17 mouse cellular contexts compared by ENCODE assay signal in genomic region chr3:95286011-95286410, GRCm38 (mm10). TPM values are rescaled to one million over a fixed set of nuclear protein-coding genes. Genes with fewer than 3 reads are reported as not detected.
A peak's percentile ranks its signal among the peaks of the same experiment; 100 is the strongest.
DNase-seq lines count a peak whose midpoint lies in the region; ATAC-seq and TF ChIP-seq lines count a peak whose summit lies in the region.
"Had no signal": no experiment of that assay in that cellular context is flagged by ENCODE, and none has a peak within 500 bp of the region (broad histone marks: within the 10 kb centered on the region; RNA-seq: fewer than 3 reads in every experiment).

No protein-coding gene starts in this region.

- WGBS in heart, adult 2 months = 71% methylated on average over 5 of the region's 5 CpGs
- 79% methylated on average over 5 of the region's 5 CpGs for WGBS in midbrain, embryonic 11.5 days
- WGBS in midbrain, embryonic 16.5 days = 70% methylated on average over 5 of the region's 5 CpGs
- WGBS in kidney, embryonic 16.5 days = 47% methylated on average over 5 of the region's 5 CpGs

- no peaks in the 10 kb centered on the region for H3K79me2 ChIP-seq in heart, adult 2 months (replicated peaks; ENCODE audit: control insufficient read depth, insufficient read depth, low read length)

- DNase-seq in heart, adult 2 months = no peak
- DNase-seq in heart, postnatal 36 days = no peak
- DNase-seq in midbrain, embryonic 11.5 days (ENCODE audit: low spot score, missing footprints) = peak; percentile 53
- peak; percentile 75 for DNase-seq in yolk sac, embryonic 10.5 days (ENCODE audit: low spot score)
- DNase-seq in layer of hippocampus, adult 8-10 months (ENCODE audit: low spot score in 2 of 2) = no peak
- no peak for DNase-seq in gastrocnemius, adult 8-10 months (ENCODE audit: low spot score in 2 of 2)
- DNase-seq: adrenal gland, adult 8-10 months; thymus, postnatal 36 days had no signal

- H3K9ac ChIP-seq in heart, adult 2 months (ENCODE audit: low read depth, low read length) = peak overlapping the region; percentile 19
- no peak overlapping the region for H3K9ac ChIP-seq in midbrain, embryonic 11.5 days (ENCODE audit: low read length)
- H3K9ac ChIP-seq in midbrain, embryonic 16.5 days (ENCODE audit: low read depth, low read length) = no peak overlapping the region
- no peak overlapping the region for H3K9ac ChIP-seq in kidney, embryonic 16.5 days (replicated peaks; ENCODE audit: low read length)
- H3K9ac ChIP-seq: embryonic facial prominence, embryonic 12.5 days; liver, embryonic 14.5 days had no signal

- no peak for TF ChIP-seq CTCF in heart, adult 2 months (IDR thresholded peaks at IDR 0.05)

- no peak overlapping the region for H3K4me2 ChIP-seq in midbrain, embryonic 11.5 days
- no peak overlapping the region for H3K4me2 ChIP-seq in midbrain, embryonic 16.5 days (ENCODE audit: low read length)
- H3K4me2 ChIP-seq in kidney, embryonic 16.5 days (replicated peaks; ENCODE audit: low read depth, low read length) = no peak overlapping the region
- H3K4me2 ChIP-seq: embryonic facial prominence, embryonic 12.5 days had no signal

- intact Hi-C loops in heart, adult 2 months (cut with DNase I) = no loop called here
- intact Hi-C loops in heart, postnatal 36 days (cut with DNase I) = no loop called here

- TF ChIP-seq POLR2A in heart, adult 2 months (IDR thresholded peaks at IDR 0.05; ENCODE audit: insufficient read depth, low read depth, low read length) = no peak

- peak overlapping the region; percentile 41 for H3K27ac ChIP-seq in heart, adult 2 months
- H3K27ac ChIP-seq in midbrain, embryonic 11.5 days (ENCODE audit: low read depth, low read length) = no peak overlapping the region
- H3K27ac ChIP-seq in midbrain, embryonic 16.5 days (ENCODE audit: low read length) = no peak overlapping the region
- H3K27ac ChIP-seq in kidney, embryonic 16.5 days (ENCODE audit: low read length) = peak overlapping the region; percentile 46
- H3K27ac ChIP-seq: embryonic facial prominence, embryonic 12.5 days; heart, embryonic 10.5 days; hindbrain, postnatal 0 days; layer of hippocampus, adult 2 months; liver, embryonic 14.5 days had no signal

- H3K4me1 ChIP-seq in heart, adult 2 months (ENCODE audit: control insufficient read depth, insufficient read depth, low read length) = peaks cover 3% of the 10 kb centered on the region
- H3K4me1 ChIP-seq in midbrain, embryonic 11.5 days (ENCODE audit: control insufficient read depth, insufficient read depth, low read length) = peaks cover 9% of the 10 kb centered on the region
- H3K4me1 ChIP-seq in midbrain, embryonic 16.5 days (ENCODE audit: control insufficient read depth, insufficient read depth, low read length) = peaks cover 17% of the 10 kb centered on the region
- H3K4me1 ChIP-seq in kidney, embryonic 16.5 days (ENCODE audit: insufficient read depth, low read length) = peaks cover 30% of the 10 kb centered on the region

- H3K36me3 ChIP-seq in heart, adult 2 months (ENCODE audit: control insufficient read depth, insufficient read depth, low read length) = no peaks in the 10 kb centered on the region
- H3K36me3 ChIP-seq in midbrain, embryonic 11.5 days (ENCODE audit: control insufficient read depth, insufficient read depth, low read length) = no peaks in the 10 kb centered on the region
- peaks cover 2% of the 10 kb centered on the region for H3K36me3 ChIP-seq in midbrain, embryonic 16.5 days (ENCODE audit: control insufficient read depth, insufficient read depth, low read length)
- peaks cover 16% of the 10 kb centered on the region for H3K36me3 ChIP-seq in kidney, embryonic 16.5 days (ENCODE audit: insufficient read depth, low read length)

- no peak overlapping the region for H3K4me3 ChIP-seq in heart, adult 2 months
- H3K4me3 ChIP-seq in midbrain, embryonic 11.5 days (ENCODE audit: low read depth, low read length) = no peak overlapping the region
- H3K4me3 ChIP-seq in midbrain, embryonic 16.5 days (ENCODE audit: low read depth, low read length) = no peak overlapping the region
- no peak overlapping the region for H3K4me3 ChIP-seq in kidney, embryonic 16.5 days (ENCODE audit: low read length)
- H3K4me3 ChIP-seq: embryonic facial prominence, embryonic 12.5 days; heart, embryonic 10.5 days had no signal

- H3K9me3 ChIP-seq in midbrain, embryonic 11.5 days (ENCODE audit: control insufficient read depth, low read length) = no peaks in the 10 kb centered on the region
- no peaks in the 10 kb centered on the region for H3K9me3 ChIP-seq in midbrain, embryonic 16.5 days (replicated peaks; ENCODE audit: control insufficient read depth, low read length, poor library complexity, severe bottlenecking)
- H3K9me3 ChIP-seq in kidney, embryonic 16.5 days (ENCODE audit: low read length) = no peaks in the 10 kb centered on the region
- H3K9me3 ChIP-seq: embryonic facial prominence, embryonic 12.5 days; heart, embryonic 10.5 days had no signal

- ATAC-seq in midbrain, embryonic 11.5 days (ENCODE audit: low FRiP score) = no peak
- no peak for ATAC-seq in midbrain, embryonic 16.5 days
- no peak for ATAC-seq in kidney, embryonic 16.5 days (ENCODE audit: low FRiP score, low TSS enrichment)
- ATAC-seq: hindbrain, postnatal 0 days had no signal

- H3K27me3 ChIP-seq in heart, adult 2 months (ENCODE audit: control insufficient read depth, insufficient read depth, low read length) = no peaks in the 10 kb centered on the region
- no peaks in the 10 kb centered on the region for H3K27me3 ChIP-seq in midbrain, embryonic 11.5 days (ENCODE audit: control insufficient read depth, insufficient read depth, low read length)
- H3K27me3 ChIP-seq in midbrain, embryonic 16.5 days (ENCODE audit: control insufficient read depth, insufficient read depth, low read depth, low read length) = no peaks in the 10 kb centered on the region
- H3K27me3 ChIP-seq in kidney, embryonic 16.5 days (ENCODE audit: insufficient read depth, low read length) = no peaks in the 10 kb centered on the region
- H3K27me3 ChIP-seq: embryonic facial prominence, embryonic 12.5 days had no signal

- no peak for TF ChIP-seq EP300 in heart, adult 2 months (IDR thresholded peaks at IDR 0.05; ENCODE audit: insufficient read depth, low read depth, low read length)

RNA-seq across cellular contexts. Expression of gene Prune1, which starts 4.1 kb away (rescaled TPM):
- 10 to 100 TPM; 23.4 to 26.1 TPM for total RNA-seq in heart, adult 2 months (2021)
- polyA plus RNA-seq in heart, adult 2 months (2012; rRNA removed) = 28.4 and 45.8 TPM in 2 replicates
- 10 to 100 TPM; 24.1 to 26.6 TPM for total RNA-seq in heart, postnatal 36 days (2021)
- polyA plus RNA-seq in midbrain, embryonic 11.5 days (2014; fragmentation: Nextera tagmentation; extraction: Ambion mirVana) = 28.0 and 29.7 TPM in 2 replicates
- 81.4 and 84.3 TPM in 2 replicates for polyA plus RNA-seq in midbrain, embryonic 16.5 days (2015; fragmentation: Nextera tagmentation; extraction: Ambion mirVana)
- 25.8 and 27.4 TPM in 2 replicates for polyA plus RNA-seq in kidney, embryonic 16.5 days (2015; fragmentation: Nextera tagmentation; extraction: Ambion mirVana)
- total RNA-seq in layer of hippocampus, adult 8-10 months (2022) = 10 to 100 TPM; 19.2 to 22.4 (median 21.0) TPM
- 10 to 100 TPM; 47.7 to 58.8 (median 53.5) TPM for total RNA-seq in gastrocnemius, adult 8-10 months (2022)

RNA-seq across cellular contexts. Expression of gene Mindy1, which starts 4.9 kb away (rescaled TPM):
- total RNA-seq in heart, adult 2 months (2021) = 10 to 100 TPM; 17.5 to 21.3 TPM
- polyA plus RNA-seq in heart, adult 2 months (2012; rRNA removed) = 32.2 and 36.9 TPM in 2 replicates
- 10 to 100 TPM; 26.7 to 26.8 TPM for total RNA-seq in heart, postnatal 36 days (2021)
- 38.8 and 43.3 TPM in 2 replicates for polyA plus RNA-seq in midbrain, embryonic 11.5 days (2014; fragmentation: Nextera tagmentation; extraction: Ambion mirVana)
- polyA plus RNA-seq in midbrain, embryonic 16.5 days (2015; fragmentation: Nextera tagmentation; extraction: Ambion mirVana) = 42.3 and 42.5 TPM in 2 replicates
- 55.8 and 57.0 TPM in 2 replicates for polyA plus RNA-seq in kidney, embryonic 16.5 days (2015; fragmentation: Nextera tagmentation; extraction: Ambion mirVana)
- total RNA-seq in layer of hippocampus, adult 8-10 months (2022) = 10 to 100 TPM; 20.7 to 28.4 (median 23.9) TPM
- 10 to 100 TPM; 25.4 to 29.7 (median 27.8) TPM for total RNA-seq in gastrocnemius, adult 8-10 months (2022)

RNA-seq across cellular contexts. Expression of gene Anxa9, which starts 21.0 kb away (rescaled TPM):
- total RNA-seq in heart, adult 2 months (2021) = under 1 TPM; 0.59 to 0.68 TPM
- 1.1 and 1.6 TPM in 2 replicates for polyA plus RNA-seq in heart, adult 2 months (2012; rRNA removed)
- under 1 TPM; 0.53 to 0.60 TPM for total RNA-seq in heart, postnatal 36 days (2021)
- polyA plus RNA-seq in midbrain, embryonic 11.5 days (2014; fragmentation: Nextera tagmentation; extraction: Ambion mirVana) = 0.87 and 1.3 TPM in 2 replicates
- polyA plus RNA-seq in midbrain, embryonic 16.5 days (2015; fragmentation: Nextera tagmentation; extraction: Ambion mirVana) = 0.23 and 0.34 TPM in 2 replicates
- 8.6 and 9.4 TPM in 2 replicates for polyA plus RNA-seq in kidney, embryonic 16.5 days (2015; fragmentation: Nextera tagmentation; extraction: Ambion mirVana)
- 1 to 10 TPM in 2 of 4 experiments, under 1 TPM in 2; 0.85 to 1.4 (median 1.2) TPM for total RNA-seq in layer of hippocampus, adult 8-10 months (2022)
- not detected for total RNA-seq in gastrocnemius, adult 8-10 months (2022)

RNA-seq across cellular contexts. Expression of gene Cers2, which starts 28.6 kb away (rescaled TPM):
- 10 to 100 TPM; 35.3 to 39.3 TPM for total RNA-seq in heart, adult 2 months (2021)
- polyA plus RNA-seq in heart, adult 2 months (2012; rRNA removed) = 65.6 and 69.1 TPM in 2 replicates
- 10 to 100 TPM; 36.4 to 45.9 TPM for total RNA-seq in heart, postnatal 36 days (2021)
- polyA plus RNA-seq in midbrain, embryonic 11.5 days (2014; fragmentation: Nextera tagmentation; extraction: Ambion mirVana) = 94.1 and 97.1 TPM in 2 replicates
- 89.6 and 101 TPM in 2 replicates for polyA plus RNA-seq in midbrain, embryonic 16.5 days (2015; fragmentation: Nextera tagmentation; extraction: Ambion mirVana)
- polyA plus RNA-seq in kidney, embryonic 16.5 days (2015; fragmentation: Nextera tagmentation; extraction: Ambion mirVana) = 208 and 209 TPM in 2 replicates
- total RNA-seq in layer of hippocampus, adult 8-10 months (2022) = 10 to 100 TPM; 49.1 to 65.7 (median 61.2) TPM
- total RNA-seq in gastrocnemius, adult 8-10 months (2022) = 10 to 100 TPM; 13.1 to 16.7 (median 15.3) TPM

RNA-seq across cellular contexts. Expression of gene Bnipl, which starts 35.0 kb away (rescaled TPM):
- not detected for total RNA-seq in heart, adult 2 months (2021)
- 0.12 and 0.25 TPM in 2 replicates for polyA plus RNA-seq in heart, adult 2 months (2012; rRNA removed)
- total RNA-seq in heart, postnatal 36 days (2021) = not detected
- 0.20 TPM in 1 of 2 replicates, not detected in the other for polyA plus RNA-seq in midbrain, embryonic 11.5 days (2014; fragmentation: Nextera tagmentation; extraction: Ambion mirVana)
- polyA plus RNA-seq in midbrain, embryonic 16.5 days (2015; fragmentation: Nextera tagmentation; extraction: Ambion mirVana) = 0.30 TPM in 1 of 2 replicates, not detected in the other
- 0.41 and 0.82 TPM in 2 replicates for polyA plus RNA-seq in kidney, embryonic 16.5 days (2015; fragmentation: Nextera tagmentation; extraction: Ambion mirVana)
- total RNA-seq in layer of hippocampus, adult 8-10 months (2022) = under 1 TPM in 3 of 4 experiments, not detected in 1; 0.43 to 0.95 (median 0.63) TPM
- not detected for total RNA-seq in gastrocnemius, adult 8-10 months (2022)
- total RNA-seq: heart, postnatal 25 days; hindbrain, postnatal 0 days; megakaryocyte progenitor cell, adult 5-6 weeks had no signal
- polyA plus RNA-seq: hindbrain, postnatal 0 days had no signal

Comparison
In these comparisons a context has a peak if more than half of its experiments do, and no peak if none do; other contexts are left out.
1. DNase-seq: peak in midbrain, embryonic 11.5 days (single experiment) and yolk sac, embryonic 10.5 days (single experiment); none in heart, adult 2 months (0 of 2), heart, postnatal 36 days (0 of 2), layer of hippocampus, adult 8-10 months (0 of 2) and gastrocnemius, adult 8-10 months (0 of 2).
2. H3K27ac ChIP-seq: peak in heart, adult 2 months (single experiment) and kidney, embryonic 16.5 days (single experiment); none in midbrain, embryonic 11.5 days (single experiment) and midbrain, embryonic 16.5 days (single experiment).